Mouse (Mus musculus): Measurements from ENCODE around the gene Ppp1r27.
"Not testable (repeated sequence)": the region's sequence is repeated elsewhere in the genome, so short reads cannot be mapped to it uniquely, and the experiment has no call there.

The Ppp1r27 gene

DNA sequence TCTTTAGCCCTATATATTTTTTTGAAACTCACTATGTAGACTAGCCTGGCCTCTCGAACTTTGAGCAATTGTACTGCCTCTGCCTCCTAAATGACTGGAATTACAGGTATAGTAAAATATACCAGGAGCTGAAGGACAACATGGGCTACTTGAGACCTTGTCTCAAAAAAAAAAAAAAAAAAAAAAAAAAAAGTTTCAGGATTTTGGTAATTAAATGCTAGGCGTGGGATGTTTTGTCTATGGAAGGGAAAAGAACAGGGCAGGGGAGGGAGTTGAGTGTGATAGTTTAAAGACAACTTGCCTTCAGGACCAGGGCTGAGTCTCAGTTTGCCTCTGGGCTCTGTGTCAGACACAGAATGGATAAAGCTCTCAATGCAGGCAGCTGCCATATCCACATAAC is 24.1 kb upstream of the Ppp1r27 start:
- DNase-seq = no peak

DNA sequence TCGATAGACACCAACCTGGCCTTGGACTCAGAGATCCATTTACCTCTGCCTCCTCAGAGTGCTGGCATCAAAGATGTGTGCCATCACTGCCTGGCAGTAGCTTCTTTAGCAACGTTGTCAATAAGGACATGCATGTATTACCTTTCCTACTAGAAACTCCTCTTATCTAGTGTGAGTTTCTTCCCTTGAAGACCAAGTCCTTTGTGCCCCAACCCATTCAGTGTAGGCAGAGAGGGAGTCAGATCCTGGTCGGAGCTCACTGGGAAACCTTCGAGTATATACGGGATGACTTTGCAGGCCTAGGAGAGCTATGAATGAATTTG is 23.3 kb upstream of the Ppp1r27 start:
- DNase-seq = no peak

DNA sequence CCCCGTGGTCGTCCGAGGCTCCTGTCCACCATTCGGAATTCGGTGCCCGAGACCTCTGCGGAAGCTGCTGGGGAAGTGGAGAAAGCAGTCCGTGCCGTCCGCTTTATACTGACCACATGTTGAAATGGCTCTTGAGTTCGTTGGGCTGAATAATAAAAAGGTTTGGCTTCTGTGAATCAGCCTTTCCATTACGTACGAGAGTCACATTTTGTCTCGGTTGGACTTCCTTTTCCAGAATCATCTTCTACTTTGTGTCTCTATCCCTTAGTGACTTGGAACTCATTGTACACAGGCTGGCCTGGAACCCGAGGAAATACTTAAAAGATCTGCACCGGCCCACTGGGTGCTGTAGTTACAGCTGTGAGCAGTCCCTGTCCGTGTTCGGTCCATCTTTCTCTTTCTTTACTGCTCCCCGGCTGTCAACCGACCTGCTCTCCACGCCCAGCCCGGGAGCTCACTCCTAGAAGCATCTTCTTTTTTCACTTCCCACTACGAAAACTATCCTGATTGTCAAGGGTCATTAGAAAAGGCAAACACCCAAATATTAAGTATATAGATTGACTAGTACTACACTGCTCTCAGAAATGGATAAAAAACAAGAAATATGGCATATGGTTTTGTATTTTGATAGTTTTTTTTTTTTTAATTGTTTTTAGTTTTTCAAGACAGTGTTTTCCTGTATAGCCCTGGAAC is 22.8 kb upstream of the Ppp1r27 start:
- peak; percentile 92 for DNase-seq

DNA sequence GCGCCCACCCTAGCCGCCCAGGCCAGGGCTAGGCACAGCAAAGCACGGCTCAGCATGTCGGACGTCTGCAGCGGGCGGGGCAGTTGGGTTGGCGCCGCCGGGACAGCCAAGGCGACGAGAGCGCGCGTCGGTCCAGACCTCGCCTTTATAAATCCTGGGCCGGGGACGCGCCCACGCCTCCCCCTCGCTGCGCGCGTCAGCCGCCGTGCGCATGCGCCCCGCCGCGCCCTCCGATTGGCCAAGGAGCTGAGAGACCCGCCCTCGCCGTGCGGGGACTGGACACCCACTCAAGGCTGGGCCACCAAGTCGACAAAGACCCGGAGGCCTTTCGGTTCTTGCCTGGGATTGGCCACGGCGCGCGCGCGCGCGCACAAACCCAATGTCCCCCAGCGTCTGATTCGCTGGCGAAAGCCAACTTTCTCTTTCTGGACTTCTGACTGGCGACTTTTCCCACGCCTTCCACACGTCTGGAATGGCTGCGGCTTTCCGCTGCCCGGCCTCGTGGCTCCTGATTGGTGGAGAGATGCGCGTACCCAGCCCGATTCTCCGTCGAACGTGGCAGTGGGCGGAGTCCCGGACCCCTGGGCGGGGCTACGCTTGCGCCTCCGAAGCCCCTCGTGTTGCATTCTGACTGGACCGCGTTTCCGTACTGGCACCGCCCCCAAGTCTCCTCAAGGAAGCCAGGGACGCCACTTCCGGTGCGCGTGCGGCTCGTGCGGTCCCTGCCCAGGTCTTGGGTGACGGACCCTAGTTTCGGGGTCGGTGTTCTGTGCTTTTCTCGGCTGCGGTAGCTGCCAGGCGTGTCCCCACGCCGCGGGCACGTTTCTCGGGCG is 22.0 kb upstream of the Ppp1r27 start, which contains the start of gene P4hb:
P4hb (minus strand) TSS at position 502 of the 833 bp plus-strand sequence.
- DNase-seq = peak; percentile 100

DNA sequence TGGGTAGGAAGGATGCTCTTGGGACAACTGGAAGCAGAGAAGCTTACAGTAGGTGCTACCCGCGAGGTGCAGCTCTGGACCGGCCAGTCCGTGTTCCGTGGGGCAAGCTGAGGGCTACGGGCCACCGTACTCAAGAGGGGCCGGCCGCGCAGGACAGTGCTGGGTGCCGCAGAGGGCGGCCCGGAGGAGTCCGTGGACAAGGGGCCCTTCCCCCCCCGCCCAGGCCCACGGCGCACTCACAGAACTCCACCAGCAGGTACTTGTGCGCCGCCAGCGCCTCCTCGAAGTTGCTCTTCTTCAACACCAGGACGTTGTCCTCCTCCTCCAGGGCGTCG is 21.5 kb upstream of the Ppp1r27 start:
- DNase-seq = no peak

DNA sequence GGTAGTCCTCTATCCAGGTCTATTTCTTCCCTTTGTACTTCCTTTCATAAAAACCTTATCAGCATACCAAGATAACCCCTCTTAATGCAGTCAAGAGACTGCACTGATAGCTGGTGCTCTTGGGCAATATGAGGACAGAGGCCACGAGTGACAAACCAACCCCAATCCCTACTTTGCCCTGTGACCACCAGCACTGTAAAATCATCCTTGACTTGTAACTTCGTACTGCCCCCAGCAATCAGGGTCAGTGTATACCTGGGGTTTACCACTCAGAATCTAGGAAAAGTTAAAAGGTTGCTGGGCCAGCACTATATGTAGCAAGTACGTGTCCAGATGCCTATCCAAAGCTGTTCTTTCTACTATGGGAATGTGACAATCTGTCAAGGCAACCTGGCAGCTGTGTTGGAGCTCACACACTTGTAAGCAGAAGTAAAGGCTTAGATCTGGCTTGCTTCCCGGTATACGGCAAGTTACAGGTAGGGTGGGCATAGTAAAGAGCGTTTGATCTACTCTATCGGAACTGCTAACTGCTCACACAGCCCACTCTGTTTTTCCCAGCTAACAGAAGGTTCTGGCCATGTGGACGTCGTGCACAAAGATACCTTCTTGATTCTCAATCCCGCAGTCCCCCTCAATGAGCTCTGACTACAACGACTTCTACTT is 21.0 kb upstream of the Ppp1r27 start:
- DNase-seq = peak; percentile 86

DNA sequence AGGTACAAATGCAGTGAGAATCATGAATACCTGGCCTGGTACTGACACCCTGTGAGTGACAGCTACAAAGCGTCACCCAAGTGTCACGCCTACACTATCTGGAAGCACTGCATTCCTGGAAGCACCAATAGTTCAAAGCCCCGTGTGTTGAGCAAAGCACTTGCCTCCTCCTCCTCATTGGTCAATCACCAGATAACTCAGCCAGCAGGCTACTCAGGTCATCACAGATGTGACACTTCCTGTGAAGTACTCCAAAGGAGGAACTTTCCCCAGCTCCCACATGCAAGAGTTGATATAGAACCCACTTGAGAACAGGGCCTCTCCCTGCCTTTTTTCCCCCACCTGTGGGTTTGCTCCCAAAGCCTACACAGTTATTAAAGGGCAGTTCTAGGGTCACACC is 20.2 kb upstream of the Ppp1r27 start:
- DNase-seq = peak; percentile 88

DNA sequence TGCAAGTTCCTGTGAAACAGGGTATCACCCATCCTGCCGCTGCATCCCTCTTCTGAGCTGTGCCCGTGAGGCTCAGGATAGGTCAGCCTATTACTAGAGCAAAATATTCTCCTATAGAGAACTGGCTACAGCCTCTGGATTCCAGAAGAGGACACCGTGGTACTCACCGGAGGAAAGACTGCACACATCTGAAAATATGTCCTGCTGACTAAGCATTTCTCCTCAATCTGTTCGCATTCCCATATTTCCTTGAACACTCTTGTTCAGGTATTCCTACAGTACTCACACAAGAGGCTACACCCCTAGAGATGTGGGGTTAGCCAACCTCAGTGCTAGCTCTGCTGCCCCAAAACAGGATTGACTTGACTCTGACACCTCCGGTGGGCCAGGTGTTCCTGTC is 17.4 kb upstream of the Ppp1r27 start:
- DNase-seq = no peak

DNA sequence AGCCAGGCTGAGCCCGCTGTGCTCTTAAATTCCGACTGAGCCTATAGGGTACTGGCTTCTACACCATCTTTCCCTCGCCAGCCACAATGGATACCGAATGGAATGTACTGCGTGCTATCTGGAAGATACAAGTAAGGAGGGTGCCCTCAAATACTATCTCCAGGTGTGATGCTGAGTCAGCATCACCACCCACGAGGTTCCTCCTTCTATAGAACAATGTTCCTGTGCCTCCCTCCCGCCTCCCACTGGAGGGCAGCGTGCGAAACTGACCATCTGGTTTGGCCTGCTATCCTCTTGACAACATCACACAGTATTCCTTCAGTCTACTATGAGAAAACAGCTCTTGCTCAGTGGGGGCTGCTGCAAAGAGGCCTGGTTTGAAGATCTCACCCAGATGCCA is 14.2 kb upstream of the Ppp1r27 start:
- no peak for DNase-seq

DNA sequence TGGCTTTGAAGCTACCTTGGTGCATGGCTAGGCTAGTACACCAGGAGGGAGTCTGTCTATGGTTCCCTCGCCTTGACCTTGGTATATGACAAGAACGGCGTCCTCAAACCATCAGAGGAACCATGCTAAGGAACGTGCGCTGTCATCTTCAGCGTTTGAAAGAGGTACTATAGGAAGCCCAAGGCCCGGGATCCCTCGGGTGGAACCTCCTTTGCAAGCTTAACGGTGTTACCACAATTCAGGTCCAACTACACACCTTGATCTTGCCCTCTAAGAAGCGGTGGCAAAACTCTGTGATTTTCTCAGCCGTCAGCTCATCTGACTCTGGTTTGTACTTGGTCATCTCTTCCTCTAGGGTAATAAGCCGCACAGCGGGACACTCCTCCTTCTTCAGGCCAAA is 12.0 kb upstream of the Ppp1r27 start:
- peak; percentile 81 for DNase-seq

DNA sequence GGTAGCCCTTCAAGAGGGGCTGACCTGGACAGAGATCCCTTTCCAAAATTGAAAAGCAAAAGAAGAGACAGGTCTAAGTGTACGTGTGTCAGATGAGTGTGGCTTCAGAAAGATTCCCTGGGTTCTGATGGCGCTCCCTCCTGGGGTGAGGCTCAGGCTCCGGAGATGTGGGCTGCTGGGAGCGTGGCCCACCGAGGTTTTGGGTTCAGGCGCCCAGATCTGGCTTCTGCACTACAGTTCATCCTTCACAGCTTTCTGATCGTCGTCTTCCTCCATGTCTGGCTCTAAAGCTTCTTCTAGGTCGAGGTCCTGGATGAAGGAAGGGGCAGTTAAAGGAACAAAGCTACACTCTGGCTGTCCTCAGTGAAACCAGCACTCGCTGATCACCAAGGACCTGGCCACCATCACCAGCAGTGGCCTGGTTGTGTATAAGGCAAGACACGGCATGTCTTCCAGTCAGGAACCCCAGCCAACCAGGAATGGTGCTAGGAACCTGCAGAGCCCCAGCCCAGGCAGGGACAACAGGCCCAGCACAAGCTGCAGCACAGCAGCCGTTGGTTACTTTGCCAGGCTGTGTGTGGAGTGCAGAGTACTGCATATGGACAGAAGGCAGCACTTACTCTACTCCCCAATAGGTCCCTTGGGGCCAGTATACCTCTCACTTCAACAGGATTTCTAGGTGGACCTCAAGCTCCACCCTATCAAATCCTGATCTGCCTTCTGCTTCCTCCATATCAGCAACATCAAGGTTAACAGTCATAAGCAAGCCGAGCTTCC is 10.2 kb upstream of the Ppp1r27 start:
- DNase-seq = peak; percentile 79

DNA sequence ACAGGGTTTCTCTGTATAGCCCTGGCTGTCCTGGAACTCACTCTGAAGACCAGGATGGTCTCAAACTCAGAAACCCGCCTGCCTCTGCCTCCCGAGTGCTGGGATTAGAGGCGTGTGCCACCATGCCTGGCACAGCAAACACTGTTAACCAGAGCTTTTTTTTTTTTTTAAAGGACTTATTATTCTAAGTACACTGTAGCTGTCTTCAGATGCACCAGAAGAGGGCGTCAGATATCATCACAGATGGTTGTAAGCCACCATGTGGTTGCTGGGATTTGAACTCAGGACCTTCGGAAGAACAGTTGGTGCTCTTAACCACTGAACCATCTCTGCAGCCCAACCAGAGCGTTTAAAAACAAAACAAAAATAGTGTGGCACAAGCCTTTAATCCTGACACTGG is 7.9 kb upstream of the Ppp1r27 start:
- not testable (repeated sequence) for DNase-seq

DNA sequence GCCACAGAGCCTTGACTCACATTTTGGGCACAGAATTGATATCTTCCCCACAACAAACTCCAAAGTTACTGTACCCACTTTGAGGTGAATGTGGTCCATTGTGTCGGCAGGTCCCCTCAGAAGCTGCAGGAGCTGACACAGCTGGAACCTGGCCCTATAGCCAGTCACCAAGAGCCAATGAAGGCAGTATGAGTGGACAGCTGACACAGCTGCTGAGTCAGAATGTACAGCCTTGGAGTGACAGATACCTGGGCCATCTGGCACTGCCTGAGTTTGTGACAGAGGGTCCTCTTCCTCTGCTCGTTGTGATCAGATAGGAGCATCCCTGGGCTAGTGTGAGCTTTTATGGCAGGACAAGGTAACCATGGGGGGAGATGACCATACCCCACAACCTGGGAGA is 4.3 kb upstream of the Ppp1r27 start:
- DNase-seq = no peak

DNA sequence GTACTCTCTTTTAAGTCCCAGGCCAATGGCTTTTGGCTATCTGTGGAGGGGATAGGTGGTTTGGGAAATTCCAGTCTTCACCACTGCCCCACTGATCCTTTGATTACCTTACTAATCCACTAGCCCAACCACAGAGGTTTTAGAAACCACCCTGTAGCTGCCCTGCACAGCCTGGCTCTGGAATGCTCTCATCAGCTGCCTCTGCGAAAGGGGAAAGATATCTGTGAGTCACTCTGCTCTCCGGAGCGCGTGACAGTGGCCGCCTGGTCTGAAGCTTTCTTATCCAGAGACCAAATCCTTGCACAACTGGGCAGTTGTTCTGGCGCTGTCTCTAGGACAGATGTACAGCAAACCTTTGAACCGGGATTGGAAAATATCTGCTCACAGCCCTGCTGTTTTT is 3.9 kb upstream of the Ppp1r27 start:
- peak; percentile 97 for DNase-seq

DNA sequence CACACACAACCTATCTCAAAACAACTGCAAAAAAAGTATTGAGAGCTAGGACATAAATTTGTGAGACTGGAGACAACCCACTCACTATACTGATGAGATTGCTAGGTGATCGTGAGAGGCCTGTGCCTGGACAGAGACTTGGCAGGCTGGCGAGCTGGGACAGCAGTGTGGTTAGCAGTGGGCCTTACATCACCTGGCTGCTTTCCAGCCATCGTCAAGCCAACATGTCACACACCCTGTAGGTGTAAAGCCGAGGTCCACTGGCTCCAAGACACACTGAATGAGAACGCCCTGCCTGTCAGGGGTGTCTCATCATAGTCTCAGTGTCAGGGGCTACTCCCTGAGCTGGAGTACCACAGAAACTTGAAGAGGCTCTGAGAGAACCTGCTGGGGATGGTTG is 1.8 kb upstream of the Ppp1r27 start:
- DNase-seq = no peak

DNA sequence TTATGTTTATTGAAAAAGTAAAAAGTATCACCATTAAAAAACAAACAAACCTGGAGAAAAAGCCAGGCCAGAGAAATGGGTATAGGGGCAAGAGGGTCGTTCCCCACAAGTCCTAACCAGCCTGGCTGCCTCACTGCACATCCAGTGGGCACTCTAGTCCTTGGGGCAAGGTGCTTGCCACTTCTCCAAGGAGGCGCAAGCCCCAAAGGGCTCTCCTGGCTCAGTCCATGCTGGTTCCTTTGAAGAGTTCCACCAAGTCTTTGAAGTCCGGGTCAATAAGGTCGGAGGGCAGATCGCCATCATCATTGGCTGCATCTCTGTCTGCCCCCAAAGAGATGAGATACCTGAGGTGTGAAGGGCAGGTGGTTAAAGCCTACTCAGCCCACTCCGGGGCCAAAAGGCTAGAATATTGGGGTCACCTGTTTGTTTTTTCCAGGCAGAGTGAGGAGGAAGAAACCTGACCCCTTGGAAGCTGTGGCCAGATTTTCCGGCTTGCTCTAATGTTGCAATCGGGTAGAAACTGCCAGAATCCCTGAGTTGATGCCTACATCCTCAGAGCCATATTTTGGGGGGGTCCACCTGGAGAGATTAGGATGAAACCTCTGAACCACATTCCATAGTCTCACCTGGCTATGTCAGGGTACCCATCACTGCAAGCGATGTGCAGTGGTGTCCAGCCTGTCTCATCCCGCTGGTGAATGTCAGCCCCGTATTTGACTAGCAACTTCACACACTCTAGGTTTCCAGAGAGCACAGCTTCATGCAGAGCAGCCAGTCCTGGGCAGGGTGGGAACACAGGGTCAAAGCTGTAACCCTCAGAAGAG is 734 bp downstream of the Ppp1r27 start:
- peak; percentile 93 for DNase-seq

DNA sequence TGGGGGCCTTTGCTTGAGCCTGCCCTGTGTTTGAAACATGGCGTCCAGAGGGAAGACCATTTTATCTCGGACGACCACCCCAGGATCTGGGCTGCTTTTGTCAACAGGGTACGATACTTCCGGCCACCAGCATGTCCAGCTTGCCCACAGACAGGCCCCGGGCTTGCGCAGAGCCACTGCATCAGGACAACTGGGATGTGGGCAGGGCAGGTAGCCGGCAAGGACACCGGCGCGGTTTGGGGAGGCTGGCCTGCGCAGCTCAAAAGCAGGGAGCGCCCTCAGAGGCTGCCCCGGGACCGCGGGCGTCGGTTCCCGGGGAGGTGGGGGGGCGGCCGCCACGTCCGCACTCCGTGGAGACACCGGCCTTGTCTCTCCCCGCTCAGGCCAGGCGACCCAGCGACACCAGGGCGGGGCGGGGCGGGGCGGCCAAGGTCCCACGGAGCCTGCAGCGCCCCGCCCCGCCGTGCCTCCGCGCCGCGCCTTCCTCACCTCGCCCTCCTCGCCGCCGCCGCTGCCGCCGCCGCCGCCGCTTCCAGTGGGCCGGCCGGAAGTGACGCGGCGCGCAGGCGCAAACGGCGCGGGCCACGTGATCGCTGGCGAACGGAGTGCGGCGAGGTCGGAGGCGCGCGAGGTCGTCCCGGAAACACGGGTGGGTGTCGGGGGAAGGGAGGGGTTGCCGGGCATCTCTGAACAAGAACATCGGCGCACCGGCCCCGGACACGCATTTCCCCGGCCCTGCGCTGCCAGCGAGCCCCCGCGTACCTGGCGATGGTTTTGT is 1.6 kb downstream of the Ppp1r27 start, which contains the start of gene Mcrip1:
Mcrip1 (minus strand) TSS at position 560 of the 778 bp plus-strand sequence.
- DNase-seq = peak; percentile 99

DNA sequence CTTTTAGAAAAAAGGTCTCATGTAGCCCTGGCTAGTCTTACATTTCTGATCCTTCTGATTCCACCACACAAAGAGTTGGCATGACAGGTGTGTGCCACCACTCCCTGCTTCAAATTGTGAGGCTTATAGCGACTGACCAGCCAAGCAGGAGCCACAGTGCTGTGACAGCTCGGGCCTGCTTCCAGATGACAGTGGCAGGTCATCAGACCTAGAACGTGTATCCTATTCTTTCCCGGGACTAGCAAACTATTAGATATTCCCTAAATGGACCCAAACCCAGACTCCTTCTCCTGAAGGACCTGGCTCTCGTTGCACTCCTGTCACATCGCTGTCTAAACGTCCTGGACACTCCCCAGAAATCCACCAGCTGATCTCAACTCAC is 2.2 kb downstream of the Ppp1r27 start:
- peak; percentile 89 for DNase-seq

DNA sequence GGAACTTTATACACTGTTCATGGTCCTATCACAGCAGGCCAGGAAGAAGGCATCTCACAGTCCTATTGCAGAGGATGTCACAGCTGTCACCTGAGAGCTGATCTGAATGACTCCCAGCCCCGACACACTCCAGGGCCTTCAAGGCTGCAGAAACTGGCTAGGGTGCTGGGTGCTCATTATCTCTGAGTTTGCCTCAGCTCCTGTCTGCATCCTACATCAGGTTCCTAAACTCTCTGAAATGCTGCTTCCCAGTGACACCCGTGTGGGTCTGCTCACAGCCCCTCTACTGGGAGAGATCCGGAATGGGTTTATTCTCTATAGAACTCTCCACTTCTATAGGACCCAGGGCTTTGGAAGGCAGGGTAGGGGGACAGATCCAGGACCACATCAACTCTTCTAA is 2.7 kb downstream of the Ppp1r27 start:
- DNase-seq = peak; percentile 90

DNA sequence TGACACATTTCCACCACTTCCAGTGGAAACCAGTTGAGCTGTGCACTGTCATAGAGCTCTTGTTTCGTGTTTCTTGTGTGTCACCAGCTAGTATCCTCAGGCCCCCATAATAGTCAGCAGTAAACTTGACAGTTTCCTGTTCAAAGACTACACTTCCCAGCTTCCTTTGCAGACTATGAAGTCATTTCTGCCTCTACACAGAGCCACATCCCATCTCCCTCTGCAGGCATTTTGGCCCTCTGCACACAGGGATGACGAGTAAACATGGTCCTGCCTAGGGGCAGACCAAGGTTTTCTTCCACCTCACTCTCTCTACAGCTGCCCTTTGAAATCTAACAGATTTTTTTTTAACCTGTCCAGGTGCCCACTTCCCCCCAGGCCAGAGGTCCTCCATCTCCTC is 3.5 kb downstream of the Ppp1r27 start:
- DNase-seq = no peak

DNA sequence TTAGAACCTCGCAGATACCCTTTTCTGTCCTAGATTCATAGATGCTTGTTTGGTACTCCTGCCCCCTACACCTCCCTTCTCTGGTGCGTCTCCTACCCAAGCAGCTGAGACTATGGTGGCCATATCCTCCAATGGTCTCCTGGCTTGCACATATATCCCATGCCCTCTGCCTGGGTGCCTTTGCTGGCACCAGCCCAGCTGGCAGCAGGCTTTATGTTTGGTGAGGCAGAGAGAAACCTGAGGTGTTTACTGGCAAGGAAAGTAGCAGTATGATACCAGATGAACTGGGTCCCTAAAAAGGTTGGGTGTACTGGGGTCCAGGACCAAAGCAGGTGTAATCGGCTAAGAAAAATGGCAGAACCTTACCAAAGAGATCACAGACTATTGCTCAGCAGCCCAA is 5.0 kb downstream of the Ppp1r27 start:
- DNase-seq = no peak

DNA sequence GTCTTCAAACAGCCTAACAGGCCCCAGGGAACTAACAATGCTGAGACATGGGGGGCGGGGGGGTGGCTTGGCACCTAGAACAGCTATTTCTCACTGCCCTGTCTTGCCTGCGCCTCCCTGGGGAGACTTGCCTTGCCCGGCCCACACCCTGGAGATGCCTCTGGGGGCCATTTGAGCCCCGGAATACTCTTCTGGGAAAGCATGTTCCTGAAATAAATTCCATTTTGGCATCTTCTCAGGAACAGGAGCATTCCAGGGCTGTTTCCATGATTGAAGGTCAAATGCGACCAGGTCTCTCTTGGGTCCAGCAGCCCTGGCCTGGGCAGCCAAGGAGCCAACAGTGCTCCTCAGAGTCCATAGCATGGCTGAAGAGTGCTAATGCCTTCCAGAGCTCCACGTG is 8.6 kb downstream of the Ppp1r27 start:
- no peak for DNase-seq
